Mouse (Mus musculus) CH12.LX (cell line): ENCODE data around the gene Pde3a. TPM values are rescaled to one million over a fixed set of nuclear protein-coding genes. Genes with fewer than 3 reads are reported as not detected.

ENCODE experiments used
- DNase-seq: peaks from one replicate; pipeline ENCODE4 v3.0.0-alpha.2; 2013; ENCODE audit errors: extremely low read depth
- H3K27ac ChIP-seq: 2 replicates; pipeline ENCODE4 v1.5.1; 2012; ENCODE audit warnings: low read depth, mild to moderate bottlenecking, control low read depth, moderate library complexity; ENCODE audit not compliant: insufficient read depth
- H3K27me3 ChIP-seq: replicated peaks from 2 replicates; pipeline ENCODE3; 2012; ENCODE audit warnings: inconsistent platforms
- H3K36me3 ChIP-seq, 2 experiments: replicated peaks in 1 of 2; 2 replicates each; pipeline versions ENCODE3 to v1.6.1; 2012; ENCODE audit warnings: inconsistent platforms in 1 of 2, low read length in 1 of 2, mild to moderate bottlenecking in 1 of 2, mixed read lengths in 1 of 2, moderate library complexity in 1 of 2; ENCODE audit not compliant: control insufficient read depth in 1 of 2, insufficient read depth in 1 of 2
- H3K4me1 ChIP-seq, 2 experiments: 2 replicates each; pipeline ENCODE4 v1.6.1; 2012; ENCODE audit warnings: inconsistent platforms in 1 of 2, moderate library complexity in 1 of 2; ENCODE audit not compliant: insufficient read depth in 2 of 2, control insufficient read depth in 1 of 2
- H3K4me2 ChIP-seq: 2 replicates; pipeline ENCODE4 v1.6.1; 2012; ENCODE audit warnings: low read depth, mild to moderate bottlenecking, control low read depth; ENCODE audit not compliant: poor library complexity, insufficient read depth, severe bottlenecking
- H3K4me3 ChIP-seq, 3 experiments: fragments of 150-350 bp in 1 of 3; sonication (generic) in 1 of 3; replicated peaks in 1 of 3; 2 replicates each; pipeline versions ENCODE3 to v1.5.1; 2011 to 2012; ENCODE audit warnings: low read depth in 2 of 3, low read length in 2 of 3, mild to moderate bottlenecking in 2 of 3, moderate library complexity in 2 of 3, control low read depth in 1 of 3, improper control_type of control experiment in 1 of 3, inconsistent platforms in 1 of 3, mixed read lengths in 1 of 3; ENCODE audit not compliant: poor library complexity in 1 of 3
- H3K79me2 ChIP-seq: replicated peaks from 2 replicates; pipeline ENCODE4 v1.6.1; 2012; ENCODE audit warnings: mild to moderate bottlenecking, moderate library complexity; ENCODE audit not compliant: control insufficient read depth, poor library complexity, insufficient read depth, severe bottlenecking; ENCODE audit errors: extremely low read depth
- H3K9ac ChIP-seq: 2 replicates; pipeline ENCODE4 v1.6.1; 2012; ENCODE audit warnings: low read depth, mild to moderate bottlenecking, control low read depth, moderate library complexity; ENCODE audit not compliant: insufficient read depth
- H3K9me3 ChIP-seq: replicated peaks from 2 replicates; pipeline ENCODE3; 2012; ENCODE audit warnings: low read length, inconsistent platforms, mixed read lengths
- BHLHE40 ChIP-seq: IDR thresholded peaks from 2 replicates; pipeline ENCODE4 v1.6.1; 2011; ENCODE audit warnings: mild to moderate bottlenecking, low read depth, low read length, improper control_type of control experiment
- CHD1 ChIP-seq: IDR thresholded peaks from 2 replicates; pipeline ENCODE4 v1.6.1; 2012; ENCODE audit warnings: low read depth, low read length, improper control_type of control experiment, inconsistent platforms
- CTCF ChIP-seq, 2 experiments: IDR thresholded peaks in 1 of 2; conservative IDR thresholded peaks in 1 of 2; 2 replicates each; pipeline ENCODE4 v1.5.1; 2011 to 2012; ENCODE audit warnings: low read depth in 2 of 2, low read length in 2 of 2, improper control_type of control experiment in 1 of 2, inconsistent platforms in 1 of 2, mild to moderate bottlenecking in 1 of 2, moderate library complexity in 1 of 2
- E2F4 ChIP-seq: IDR thresholded peaks from 2 replicates; pipeline ENCODE4 v1.6.1; 2011; ENCODE audit warnings: low read depth, low read length, improper control_type of control experiment; ENCODE audit not compliant: insufficient replicate concordance
- ELF1 ChIP-seq: IDR thresholded peaks from 2 replicates; pipeline ENCODE4 v1.6.1; 2014; ENCODE audit warnings: low read depth, mild to moderate bottlenecking, inconsistent platforms, low read length, improper control_type of control experiment
- EP300 ChIP-seq: IDR thresholded peaks from 2 replicates; pipeline ENCODE4 v1.6.1; 2011; ENCODE audit warnings: low read length, improper control_type of control experiment
- GABPA ChIP-seq: IDR thresholded peaks from 2 replicates; pipeline ENCODE4 v1.6.1; 2012; ENCODE audit warnings: low read depth, low read length, improper control_type of control experiment, inconsistent platforms; ENCODE audit not compliant: insufficient replicate concordance
- IRF4 ChIP-seq: IDR thresholded peaks from 2 replicates; pipeline ENCODE4 v1.6.1; 2014; ENCODE audit warnings: low read depth, mild to moderate bottlenecking, inconsistent platforms, low read length, improper control_type of control experiment
- JUND ChIP-seq: conservative IDR thresholded peaks from 2 replicates; pipeline ENCODE4 v1.6.1; 2011; ENCODE audit warnings: low read depth, low read length, improper control_type of control experiment
- KAT2A ChIP-seq: IDR thresholded peaks from 2 replicates; pipeline ENCODE4 v1.6.1; 2012; ENCODE audit warnings: low read length, improper control_type of control experiment, inconsistent platforms; ENCODE audit not compliant: insufficient replicate concordance
- MAZ ChIP-seq: IDR thresholded peaks from 2 replicates; pipeline ENCODE4 v1.6.1; 2012; ENCODE audit warnings: low read depth, mild to moderate bottlenecking, inconsistent platforms, low read length, improper control_type of control experiment, moderate library complexity
- NELFE ChIP-seq: IDR thresholded peaks from 2 replicates; pipeline ENCODE4 v1.6.1; 2011; ENCODE audit warnings: low read depth, low read length, improper control_type of control experiment
- NRF1 ChIP-seq: IDR thresholded peaks from 2 replicates; pipeline ENCODE4 v1.6.1; 2014; ENCODE audit warnings: low read depth, mild to moderate bottlenecking, inconsistent platforms, low read length, improper control_type of control experiment, moderate library complexity
- PAX5 ChIP-seq: IDR thresholded peaks from 2 replicates; pipeline ENCODE4 v1.6.1; 2012; ENCODE audit warnings: low read length, inconsistent platforms, mixed read lengths
- POLR2A ChIP-seq: IDR thresholded peaks from 2 replicates; pipeline ENCODE4 v1.6.1; 2011; ENCODE audit warnings: low read depth, mild to moderate bottlenecking, improper control_type of control experiment, low read length
- POLR2AphosphoS2 ChIP-seq: IDR thresholded peaks from 2 replicates; pipeline ENCODE4 v1.6.1; 2011; ENCODE audit warnings: low read depth, low read length, improper control_type of control experiment
- RCOR1 ChIP-seq: conservative IDR thresholded peaks from 2 replicates; pipeline ENCODE4 v1.6.1; 2012; ENCODE audit warnings: low read depth, mild to moderate bottlenecking, inconsistent platforms, low read length, improper control_type of control experiment
- SIN3A ChIP-seq: IDR thresholded peaks from 2 replicates; pipeline ENCODE4 v1.6.1; 2012; ENCODE audit warnings: low read length, improper control_type of control experiment, inconsistent platforms
- TCF12 ChIP-seq: IDR thresholded peaks from 2 replicates; pipeline ENCODE4 v1.6.1; 2014; ENCODE audit warnings: low read depth, mild to moderate bottlenecking, inconsistent platforms, low read length, improper control_type of control experiment
- USF1 ChIP-seq: IDR thresholded peaks from 2 replicates; pipeline ENCODE4 v1.6.1; 2014; ENCODE audit warnings: low read depth, mild to moderate bottlenecking, inconsistent platforms, low read length, improper control_type of control experiment
- USF2 ChIP-seq: conservative IDR thresholded peaks from 2 replicates; pipeline ENCODE4 v1.6.1; 2011; ENCODE audit warnings: low read depth, low read length, improper control_type of control experiment
- dilution Hi-C: fragments of 300-500 bp; cut with MboI; formaldehyde crosslinking; loops from 2 replicates; pipeline ENCODE4 v1.14.3; 2020; ENCODE audit warnings: low sequenced_read_pairs; ENCODE audit not compliant: extremely low pct_unique_long_range_greater_than_20kb, extremely low pct_ligation_motif_present
- in situ Hi-C: fragments of 300-500 bp; cut with MboI; formaldehyde crosslinking; loops from 3 replicates; pipeline ENCODE4 v1.14.3; 2019; ENCODE audit warnings: low sequenced_read_pairs, low pct_ligation_motif_present, low pct_unique_long_range_greater_than_20kb, mixed read lengths
- polyA plus RNA-seq: library from polyadenylated mRNA; unstranded; fragments of >175 nt; gene quantifications from 2 replicates; pipeline ENCODE4 v1.2.1, GENCODE M21; 2012; ENCODE audit warnings: low read depth; ENCODE audit not compliant: insufficient read length
- total RNA-seq, 2 experiments: library from RNA; depleted of rRNA; stranded (reverse); fragments of 300-350 nt in 1 of 2; fragments of >200 nt in 1 of 2; gene quantifications; 2 replicates each; pipeline ENCODE4 v1.2.3; 2012 to 2014

The Pde3a gene
- total and polyA plus RNA-seq, 3 experiments: under 0.01 to 0.04 (median 0.03) TPM

GRCm38 (mm10) chr6:141241809-141242208 is 7.3 kb upstream of the Pde3a start:
- TF ChIP-seq USF1: no peak
- no peak for TF ChIP-seq POLR2A
- TF ChIP-seq NRF1: no peak
- TF ChIP-seq TCF12: no peak
- no peak for TF ChIP-seq PAX5
- TF ChIP-seq E2F4: no peak
- no peak for TF ChIP-seq GABPA
- no peak for TF ChIP-seq CHD1
- TF ChIP-seq USF2: no peak
- TF ChIP-seq POLR2AphosphoS2: no peak
- TF ChIP-seq RCOR1: no peak
- no peak for TF ChIP-seq KAT2A
- TF ChIP-seq IRF4: no peak
- no peak for TF ChIP-seq ELF1
- dilution Hi-C loops: no loop called here
- no peak for DNase-seq

GRCm38 (mm10) chr6:141245089-141245488 is 4.0 kb upstream of the Pde3a start:
- Histone ChIP-seq H3K4me2 (no peak overlapping the region), H3K36me3 (no peaks in the 10 kb centered on the region), H3K27ac (no peak overlapping the region)
- TF ChIP-seq SIN3A (no peak), JUND (no peak), EP300 (no peak), CTCF (conservative IDR thresholded peaks at IDR 0.05 in 1 of 2, IDR thresholded peaks at IDR 0.05 in 1 of 2; ENCODE audit: low read depth in 2 of 2, low read length in 2 of 2) (no peak), CHD1 (no peak), TCF12 (no peak), E2F4 (no peak), NELFE (no peak), USF2 (no peak), ELF1 (no peak), BHLHE40 (no peak), MAZ (no peak), KAT2A (no peak), NRF1 (no peak)
- TF ChIP-seq, all 38 proteins: peak for 0
- H3K9me3 ChIP-seq: peaks cover 8% of the 10 kb centered on the region
- H3K4me1 ChIP-seq: no peaks in the 10 kb centered on the region
- dilution Hi-C loops (no loop called here), in situ Hi-C loops (loop anchor here (25.0 kb wide), 1 partner anchor 483 kb away; no protein-coding TSS in a partner anchor)
- no peaks in the 10 kb centered on the region for H3K79me2 ChIP-seq
- H3K4me3 ChIP-seq: no peak overlapping the region
- no peaks in the 10 kb centered on the region for H3K27me3 ChIP-seq
- no peak overlapping the region for H3K9ac ChIP-seq
- DNase-seq: no peak

More at GRCm38 (mm10) chr6:141241809-141242208, 7.3 kb upstream of the Pde3a start:
- in situ Hi-C loops: loop anchor here (25.0 kb wide), 1 partner anchor 480 kb away; no protein-coding TSS in a partner anchor
- H3K36me3 ChIP-seq: no peaks in the 10 kb centered on the region
- H3K9ac ChIP-seq: no peak overlapping the region
- no peak overlapping the region for H3K4me3 ChIP-seq
- H3K27ac ChIP-seq: no peak overlapping the region
- H3K27me3 ChIP-seq: no peaks in the 10 kb centered on the region
- peaks cover 0 to 3% of the 10 kb centered on the region in 2 experiments; a peak in 1 of 4 replicates for H3K4me1 ChIP-seq
- H3K79me2 ChIP-seq: no peaks in the 10 kb centered on the region
- H3K4me2 ChIP-seq: no peak overlapping the region
- no peaks in the 10 kb centered on the region for H3K9me3 ChIP-seq
